Mouse (Mus musculus): ENCODE results near the gene Slc44a5. TPM values are rescaled to one million over a fixed set of nuclear protein-coding genes. Genes with fewer than 3 reads are reported as not detected.

Slc44a5 gene
- polyA plus RNA-seq, 1 experiment from 2014 or later = 3.4 TPM

DNA sequence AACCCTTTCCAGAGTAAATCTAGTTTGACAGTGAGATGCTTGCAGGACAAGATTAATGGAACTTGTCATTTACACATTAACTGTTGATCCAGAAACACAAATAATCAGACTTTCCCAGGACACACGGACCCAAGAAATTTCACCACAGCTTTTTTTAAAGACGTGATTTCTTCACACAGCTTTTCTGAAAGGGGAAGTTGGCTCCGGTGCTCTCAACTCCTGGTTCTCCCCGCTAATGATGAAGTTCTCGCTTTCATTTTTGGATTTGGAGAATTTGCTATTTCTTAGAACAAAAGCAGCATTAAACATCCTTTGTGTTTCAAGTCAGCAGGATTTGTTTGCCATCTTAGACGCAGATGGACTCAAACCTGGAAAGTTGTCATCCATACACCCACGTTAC is 2.6 kb downstream of the Slc44a5 start:
- Histone ChIP-seq H3K9me3 (ENCODE audit: control insufficient read depth, low read length) (no peaks in the 10 kb centered on the region), H3K27ac (replicated peaks; ENCODE audit: low read depth, low read length) (no peak overlapping the region), H3K9ac (ENCODE audit: low read depth, low read length) (no peak overlapping the region), H3K4me2 (ENCODE audit: low read depth, low read length) (no peak overlapping the region), H3K4me3 (ENCODE audit: low read depth, low read length) (no peak overlapping the region), H3K36me3 (ENCODE audit: control insufficient read depth, insufficient read depth, low read length) (no peaks in the 10 kb centered on the region), H3K4me1 (ENCODE audit: control insufficient read depth, insufficient read depth, low read length) (no peaks in the 10 kb centered on the region; the same call in none of the 2 replicates), H3K27me3 (replicated peaks; ENCODE audit: control insufficient read depth, insufficient read depth, low read length) (peaks cover 40% of the 10 kb centered on the region)
- DNase-seq (ENCODE audit: low spot score) = no peak
- no peak for ATAC-seq (ENCODE audit: low read depth)
- 73% methylated on average over 7 of the region's 7 CpGs for WGBS

- 54% methylated on average over 2 of the region's 2 CpGs for WGBS
- Histone ChIP-seq H3K9ac (ENCODE audit: low read depth, low read length) (no peak overlapping the region), H3K36me3 (ENCODE audit: control insufficient read depth, insufficient read depth, low read length) (no peaks in the 10 kb centered on the region), H3K27me3 (replicated peaks; ENCODE audit: control insufficient read depth, insufficient read depth, low read length) (0 out of 2 replicates have a peak, but pooled peaks cover 9% of the 10 kb centered on the region), H3K9me3 (ENCODE audit: control insufficient read depth, low read length) (no peaks in the 10 kb centered on the region), H3K4me3 (ENCODE audit: low read depth, low read length) (no peak overlapping the region), H3K4me2 (ENCODE audit: low read depth, low read length) (no peak overlapping the region), H3K4me1 (ENCODE audit: control insufficient read depth, insufficient read depth, low read length) (no peaks in the 10 kb centered on the region), H3K27ac (replicated peaks; ENCODE audit: low read depth, low read length) (no peak overlapping the region)
- ATAC-seq (ENCODE audit: low read depth) (no peak), DNase-seq (ENCODE audit: low spot score) (no peak)
Measured at GRCm38 (mm10) chr3:153980611-153981010, 7.4 kb downstream of the Slc44a5 start.

- DNase-seq (ENCODE audit: low spot score) (peak; percentile 36), ATAC-seq (ENCODE audit: low read depth) (no peak)
- WGBS = 54% methylated on average over 10 of the region's 10 CpGs
- Histone ChIP-seq H3K27ac (replicated peaks; ENCODE audit: low read depth, low read length) (no peak overlapping the region), H3K9me3 (ENCODE audit: control insufficient read depth, low read length) (no peaks in the 10 kb centered on the region), H3K36me3 (ENCODE audit: control insufficient read depth, insufficient read depth, low read length) (no peaks in the 10 kb centered on the region), H3K9ac (ENCODE audit: low read depth, low read length) (no peak overlapping the region), H3K27me3 (replicated peaks; ENCODE audit: control insufficient read depth, insufficient read depth, low read length) (no peaks in the 10 kb centered on the region), H3K4me2 (ENCODE audit: low read depth, low read length) (no peak overlapping the region), H3K4me3 (ENCODE audit: low read depth, low read length) (no peak overlapping the region), H3K4me1 (ENCODE audit: control insufficient read depth, insufficient read depth, low read length) (no peaks in the 10 kb centered on the region)
Measured at GRCm38 (mm10) chr3:153984428-153985340, 11.4 kb downstream of the Slc44a5 start.

GRCm38 (mm10) chr3:153999797-154000528 is 26.7 kb downstream of the Slc44a5 start:
- WGBS = 96% methylated on average over 5 of the region's 5 CpGs
- Histone ChIP-seq H3K4me3 (ENCODE audit: low read depth, low read length) (no peak overlapping the region), H3K27ac (replicated peaks; ENCODE audit: low read depth, low read length) (no peak overlapping the region), H3K4me1 (ENCODE audit: control insufficient read depth, insufficient read depth, low read length) (no peaks in the 10 kb centered on the region), H3K9me3 (ENCODE audit: control insufficient read depth, low read length) (0 out of 2 replicates have a peak, but pooled peaks cover 3% of the 10 kb centered on the region), H3K27me3 (replicated peaks; ENCODE audit: control insufficient read depth, insufficient read depth, low read length) (no peaks in the 10 kb centered on the region), H3K4me2 (ENCODE audit: low read depth, low read length) (no peak overlapping the region), H3K9ac (ENCODE audit: low read depth, low read length) (no peak overlapping the region), H3K36me3 (ENCODE audit: control insufficient read depth, insufficient read depth, low read length) (no peaks in the 10 kb centered on the region)
- DNase-seq (ENCODE audit: low spot score) (no peak), ATAC-seq (ENCODE audit: low read depth) (no peak)

DNA sequence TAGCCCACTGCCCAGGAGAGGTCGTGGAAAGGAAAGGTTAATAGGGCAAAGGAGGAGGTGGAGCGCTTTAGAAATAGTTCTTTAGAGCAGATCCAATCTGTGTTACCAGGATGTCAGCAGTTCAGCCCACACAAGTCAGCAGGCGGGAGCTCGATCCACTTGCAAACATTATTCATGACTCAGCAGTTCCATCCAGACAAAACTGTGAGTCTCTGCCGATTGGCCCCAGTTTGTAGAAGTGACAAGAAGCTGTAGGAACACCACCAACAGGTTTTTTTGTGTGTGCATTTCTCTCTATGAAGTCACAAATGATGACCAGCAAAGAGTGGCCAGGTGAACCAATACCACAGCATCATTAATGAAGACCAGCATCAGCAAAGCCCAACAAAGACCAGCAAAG is 28.1 kb downstream of the Slc44a5 start:
- DNase-seq (ENCODE audit: low spot score) (no peak), ATAC-seq (ENCODE audit: low read depth) (no peak)
- H3K4me1 ChIP-seq (ENCODE audit: control insufficient read depth, insufficient read depth, low read length) = no peaks in the 10 kb centered on the region
- H3K9me3 ChIP-seq (ENCODE audit: control insufficient read depth, low read length) = 0 out of 2 replicates have a peak, but pooled peaks cover 3% of the 10 kb centered on the region
- WGBS = 82% methylated on average over 5 of the region's 5 CpGs
- no peaks in the 10 kb centered on the region for H3K36me3 ChIP-seq (ENCODE audit: control insufficient read depth, insufficient read depth, low read length)
- no peak overlapping the region for H3K27ac ChIP-seq (replicated peaks; ENCODE audit: low read depth, low read length)
- no peak overlapping the region for H3K4me2 ChIP-seq (ENCODE audit: low read depth, low read length)
- no peaks in the 10 kb centered on the region for H3K27me3 ChIP-seq (replicated peaks; ENCODE audit: control insufficient read depth, insufficient read depth, low read length)
- H3K4me3 ChIP-seq (ENCODE audit: low read depth, low read length) = no peak overlapping the region
- H3K9ac ChIP-seq (ENCODE audit: low read depth, low read length) = no peak overlapping the region

DNA sequence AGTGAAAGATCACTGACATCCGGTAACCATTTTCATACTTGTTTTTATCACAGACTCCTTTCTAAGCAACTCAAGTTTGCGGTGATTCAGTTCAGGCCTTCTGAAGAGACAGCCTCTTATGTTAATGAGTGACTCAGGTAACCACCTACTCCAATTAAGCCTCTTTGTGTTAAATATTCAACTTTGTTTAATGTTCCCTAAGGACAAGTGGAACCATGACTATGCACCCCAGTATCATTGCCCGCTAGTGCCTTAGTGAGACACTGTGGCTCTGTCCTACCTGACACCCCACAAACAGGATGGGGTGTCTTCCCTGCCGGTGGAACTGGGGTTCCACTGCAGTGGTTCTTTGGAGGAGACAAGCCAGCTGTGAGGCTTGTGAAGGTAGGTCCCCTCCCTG is 73.6 kb downstream of the Slc44a5 start:
- Histone ChIP-seq H3K4me3 (ENCODE audit: low read depth, low read length) (no peak overlapping the region), H3K4me1 (ENCODE audit: control insufficient read depth, insufficient read depth, low read length) (no peaks in the 10 kb centered on the region), H3K27me3 (replicated peaks; ENCODE audit: control insufficient read depth, insufficient read depth, low read length) (no peaks in the 10 kb centered on the region), H3K27ac (replicated peaks; ENCODE audit: low read depth, low read length) (no peak overlapping the region), H3K4me2 (ENCODE audit: low read depth, low read length) (no peak overlapping the region), H3K9ac (ENCODE audit: low read depth, low read length) (no peak overlapping the region), H3K36me3 (ENCODE audit: control insufficient read depth, insufficient read depth, low read length) (no peaks in the 10 kb centered on the region), H3K9me3 (ENCODE audit: control insufficient read depth, low read length) (no peaks in the 10 kb centered on the region)
- 88% methylated on average over 4 of the region's 4 CpGs for WGBS
- ATAC-seq (ENCODE audit: low read depth) (no peak), DNase-seq (ENCODE audit: low spot score) (no peak)

GRCm38 (mm10) chr3:154053331-154053730 is 80.1 kb downstream of the Slc44a5 start:
- no peak for DNase-seq (ENCODE audit: low spot score)
- H3K9me3 ChIP-seq (ENCODE audit: control insufficient read depth, low read length) = no peaks in the 10 kb centered on the region
- no peak overlapping the region for H3K9ac ChIP-seq (ENCODE audit: low read depth, low read length)
- 79% methylated on average over 7 of the region's 7 CpGs for WGBS
- no peak overlapping the region for H3K4me2 ChIP-seq (ENCODE audit: low read depth, low read length)
- no peak overlapping the region for H3K4me3 ChIP-seq (ENCODE audit: low read depth, low read length)
- no peak for ATAC-seq (ENCODE audit: low read depth)
- no peak overlapping the region for H3K27ac ChIP-seq (replicated peaks; ENCODE audit: low read depth, low read length)
- H3K27me3 ChIP-seq (replicated peaks; ENCODE audit: control insufficient read depth, insufficient read depth, low read length) = no peaks in the 10 kb centered on the region
- H3K4me1 ChIP-seq (ENCODE audit: control insufficient read depth, insufficient read depth, low read length) = no peaks in the 10 kb centered on the region
- no peaks in the 10 kb centered on the region for H3K36me3 ChIP-seq (ENCODE audit: control insufficient read depth, insufficient read depth, low read length)

GRCm38 (mm10) chr3:154057464-154057863 is 84.2 kb downstream of the Slc44a5 start:
- no peaks in the 10 kb centered on the region for H3K9me3 ChIP-seq (ENCODE audit: control insufficient read depth, low read length)
- no peak overlapping the region for H3K27ac ChIP-seq (replicated peaks; ENCODE audit: low read depth, low read length)
- DNase-seq (ENCODE audit: low spot score) (no peak), ATAC-seq (ENCODE audit: low read depth) (no peak)
- H3K36me3 ChIP-seq (ENCODE audit: control insufficient read depth, insufficient read depth, low read length) = no peaks in the 10 kb centered on the region
- WGBS = 87% methylated on average over 2 of the region's 2 CpGs
- no peak overlapping the region for H3K4me3 ChIP-seq (ENCODE audit: low read depth, low read length)
- no peak overlapping the region for H3K4me2 ChIP-seq (ENCODE audit: low read depth, low read length)
- no peaks in the 10 kb centered on the region for H3K4me1 ChIP-seq (ENCODE audit: control insufficient read depth, insufficient read depth, low read length)
- no peak overlapping the region for H3K9ac ChIP-seq (ENCODE audit: low read depth, low read length)
- H3K27me3 ChIP-seq (replicated peaks; ENCODE audit: control insufficient read depth, insufficient read depth, low read length) = no peaks in the 10 kb centered on the region
